Mouse (Mus musculus) erythroblast, embryonic 14.5 days (primary cell): ENCODE measurements around the gene Mst1r. TPM values are rescaled to one million over a fixed set of nuclear protein-coding genes. Genes with fewer than 3 reads are reported as not detected.

Source experiments
- H3K27me3 ChIP-seq: 2 replicates; pipeline ENCODE4 v1.6.1; 2012; ENCODE audit warnings: inconsistent platforms; ENCODE audit not compliant: control insufficient read depth
- H3K36me3 ChIP-seq: 2 replicates; pipeline ENCODE4 v1.6.1; 2012; ENCODE audit warnings: mild to moderate bottlenecking, inconsistent platforms; ENCODE audit not compliant: control insufficient read depth
- H3K4me1 ChIP-seq: 2 replicates; pipeline ENCODE4 v1.6.1; 2012; ENCODE audit warnings: inconsistent platforms; ENCODE audit not compliant: control insufficient read depth
- H3K4me3 ChIP-seq: replicated peaks from 2 replicates; pipeline ENCODE3; 2012; ENCODE audit warnings: moderate library complexity, mild to moderate bottlenecking, inconsistent platforms
- H3K9me3 ChIP-seq: 2 replicates; pipeline ENCODE4 v1.6.1; 2012; ENCODE audit warnings: low read length, inconsistent platforms, mixed read lengths; ENCODE audit not compliant: control insufficient read depth
- GATA1 ChIP-seq: IDR thresholded peaks from 2 replicates; pipeline ENCODE4 v1.6.1; 2012; ENCODE audit warnings: low read length, inconsistent platforms, mixed read lengths
- TAL1 ChIP-seq: IDR thresholded peaks from 3 replicates; pipeline ENCODE4 v1.6.1; 2012; ENCODE audit warnings: low read length, inconsistent platforms, mixed read lengths
- polyA plus RNA-seq: library from polyadenylated mRNA; stranded (reverse); fragments of >175 nt; gene quantifications from 2 replicates; pipeline ENCODE4 v1.2.3, GENCODE M21; 2012

The Mst1r gene
- 0.01 and 0.02 TPM in 2 replicates for polyA plus RNA-seq

DNA sequence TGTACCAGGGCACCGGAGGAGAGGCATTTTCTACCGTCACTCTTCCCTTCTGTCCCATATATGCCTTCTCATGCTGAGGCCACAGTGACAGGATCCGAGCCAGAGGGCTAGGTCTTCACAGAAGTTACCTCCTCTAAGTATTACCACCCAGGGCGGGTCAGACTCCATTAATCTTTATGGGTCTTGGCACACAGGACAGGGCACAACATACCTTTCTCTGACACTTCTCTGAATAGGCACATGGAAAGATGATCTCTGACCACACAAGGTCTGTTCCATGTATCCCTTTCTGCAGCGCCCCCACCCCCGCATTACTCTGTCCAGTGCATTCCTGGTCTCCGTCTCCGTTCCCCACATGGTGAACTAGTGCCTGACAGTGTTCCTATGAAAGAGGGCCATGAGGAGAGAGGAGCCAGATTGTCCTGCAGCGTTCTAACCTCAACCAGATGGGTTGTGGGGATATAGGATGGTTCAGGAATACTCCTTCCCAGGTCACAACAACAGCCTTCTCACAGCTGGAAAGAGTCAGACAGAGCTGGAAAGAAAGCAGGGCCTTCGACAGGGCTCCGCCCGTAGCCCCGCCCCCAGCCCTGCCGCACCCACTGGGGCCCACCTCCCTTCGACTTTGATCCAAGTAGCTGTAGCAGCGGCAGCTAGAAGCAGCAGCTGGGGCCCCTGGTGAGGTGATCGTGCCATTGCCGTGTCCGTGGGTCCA lies at the start of gene Mst1r:
Gene Mst1r (plus strand): TSS at position 622 of the 715 bp plus-strand sequence.
- Histone ChIP-seq H3K36me3 (peaks cover 13% of the 10 kb centered on the region), H3K4me3 (peak within 1 kb of the TSS; percentile 60), H3K27me3 (peaks cover 3% of the 10 kb centered on the region), H3K4me1 (peaks cover 54% of the 10 kb centered on the region), H3K9me3 (no peaks in the 10 kb centered on the region)
- TF ChIP-seq GATA1 (no peak), TAL1 (no peak)

DNA sequence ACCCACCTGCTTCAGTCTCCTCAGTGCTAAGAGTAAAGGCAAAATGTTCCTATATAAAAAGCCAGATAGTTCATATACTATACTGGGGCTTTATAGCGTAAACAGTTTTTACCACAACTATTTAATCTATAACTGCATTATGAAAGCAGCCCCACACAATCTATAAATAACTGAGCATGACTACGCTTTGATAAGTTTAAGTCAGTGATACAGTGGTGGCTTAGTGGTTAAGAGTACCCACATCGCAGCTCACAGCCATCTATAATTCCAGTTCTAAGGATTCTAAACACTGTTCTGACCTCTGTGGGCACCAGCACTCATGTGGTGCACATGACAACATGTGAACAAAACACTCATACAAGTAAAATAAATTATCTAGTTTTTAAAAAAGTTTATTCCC lies 48.3 kb upstream of the Mst1r start:
- Histone ChIP-seq H3K27me3 (no peaks in the 10 kb centered on the region), H3K9me3 (no peaks in the 10 kb centered on the region), H3K4me1 (peaks cover 14% of the 10 kb centered on the region), H3K36me3 (peaks cover 70% of the 10 kb centered on the region), H3K4me3 (no peak overlapping the region)
- TF ChIP-seq GATA1: no peak
- TF ChIP-seq TAL1: no peak

DNA sequence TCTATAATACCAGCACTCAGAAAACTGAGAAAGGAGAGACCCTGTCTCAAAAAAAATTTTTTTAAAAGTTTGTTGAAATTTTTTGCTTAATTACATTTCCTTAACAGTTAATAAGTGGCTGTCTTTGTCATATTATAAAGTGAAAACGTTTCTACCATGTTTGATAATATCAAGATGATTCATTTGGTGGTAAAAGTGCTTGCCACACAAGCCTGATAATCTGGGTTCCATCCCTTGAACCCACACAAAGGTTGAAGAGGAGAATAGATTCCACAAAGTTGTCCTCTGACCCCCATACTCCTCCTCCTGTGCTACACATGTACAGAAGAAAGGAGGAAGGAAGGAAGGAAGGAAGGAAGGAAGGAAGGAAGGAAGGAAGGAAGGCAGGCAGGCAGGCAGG lies 42.2 kb upstream of the Mst1r start:
- Histone ChIP-seq H3K4me3 (no peak overlapping the region), H3K36me3 (peaks cover 60% of the 10 kb centered on the region), H3K27me3 (no peaks in the 10 kb centered on the region), H3K9me3 (no peaks in the 10 kb centered on the region), H3K4me1 (peaks cover 10% of the 10 kb centered on the region)
- TF ChIP-seq GATA1: no peak
- TF ChIP-seq TAL1: no peak

DNA sequence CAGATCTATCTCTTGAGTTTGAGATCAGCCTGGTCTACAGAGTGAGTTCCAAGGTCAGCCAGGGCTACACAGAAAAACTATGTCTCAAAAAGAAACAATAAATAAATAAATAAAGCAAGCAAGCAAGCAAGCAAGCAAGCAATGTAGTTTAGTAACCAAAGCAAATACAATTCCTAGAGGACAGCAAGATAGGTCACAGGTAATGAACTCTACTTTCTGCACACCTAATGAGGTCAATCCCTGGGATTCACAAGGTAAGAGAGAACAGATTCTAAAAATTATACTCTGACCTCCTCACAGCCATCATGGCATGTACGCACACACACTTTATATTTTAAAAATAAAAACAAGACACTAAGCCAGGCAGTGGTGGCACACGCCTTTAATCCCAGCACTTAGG lies 40.6 kb upstream of the Mst1r start:
- TF ChIP-seq GATA1 (no peak), TAL1 (no peak)

DNA sequence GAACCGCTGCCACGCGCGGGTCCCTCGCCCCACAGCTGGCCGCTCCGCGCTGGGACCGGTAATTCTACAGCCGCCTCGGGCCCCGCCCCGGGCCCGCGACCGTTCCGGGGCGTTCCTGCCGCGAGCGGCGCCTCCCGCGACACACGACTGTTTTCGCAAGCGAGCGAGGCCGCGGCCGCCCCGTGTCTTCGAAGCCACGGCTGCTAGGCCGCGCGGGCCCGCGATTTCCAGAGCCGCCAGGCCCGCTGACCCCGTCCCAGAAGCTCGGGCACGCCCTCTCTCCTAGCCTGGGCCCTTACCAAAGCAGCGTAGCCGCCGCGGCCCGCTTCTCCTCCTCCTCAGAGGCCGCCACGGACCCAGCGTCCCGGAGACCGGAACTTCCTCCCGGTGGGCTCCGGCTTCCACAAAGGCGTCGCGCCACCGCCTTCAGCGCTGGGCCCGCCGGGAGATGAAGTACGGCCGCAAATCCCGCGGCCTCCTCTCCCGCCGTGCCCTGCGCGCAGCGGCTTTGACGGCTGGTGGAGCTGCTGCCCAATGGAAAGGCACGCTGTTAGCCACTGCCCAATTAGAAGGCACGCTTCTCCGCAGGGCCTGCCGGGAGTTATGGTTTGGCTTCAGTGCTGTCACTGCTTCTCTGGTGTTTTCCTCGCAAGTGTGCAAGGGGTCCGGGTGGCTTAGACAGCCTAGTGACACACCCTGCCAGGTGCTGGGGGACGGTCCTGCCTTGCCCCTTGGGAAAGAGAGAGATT lies 34.1 kb upstream of the Mst1r start:
- peaks cover 32% of the 10 kb centered on the region for H3K4me1 ChIP-seq
- no peaks in the 10 kb centered on the region for H3K9me3 ChIP-seq
- peaks cover 23% of the 10 kb centered on the region for H3K36me3 ChIP-seq
- H3K4me3 ChIP-seq: peak overlapping the region; percentile 88
- H3K27me3 ChIP-seq: peaks cover 3% of the 10 kb centered on the region; the same call in 1 of the 2 replicates
- no peak for TF ChIP-seq GATA1
- TF ChIP-seq TAL1: no peak

More for the DNA sequence above, 40.6 kb upstream of the Mst1r start:
- peaks cover 18% of the 10 kb centered on the region for H3K4me1 ChIP-seq
- H3K36me3 ChIP-seq: peaks cover 59% of the 10 kb centered on the region
- no peaks in the 10 kb centered on the region for H3K27me3 ChIP-seq
- no peak overlapping the region for H3K4me3 ChIP-seq
- H3K9me3 ChIP-seq: no peaks in the 10 kb centered on the region

DNA sequence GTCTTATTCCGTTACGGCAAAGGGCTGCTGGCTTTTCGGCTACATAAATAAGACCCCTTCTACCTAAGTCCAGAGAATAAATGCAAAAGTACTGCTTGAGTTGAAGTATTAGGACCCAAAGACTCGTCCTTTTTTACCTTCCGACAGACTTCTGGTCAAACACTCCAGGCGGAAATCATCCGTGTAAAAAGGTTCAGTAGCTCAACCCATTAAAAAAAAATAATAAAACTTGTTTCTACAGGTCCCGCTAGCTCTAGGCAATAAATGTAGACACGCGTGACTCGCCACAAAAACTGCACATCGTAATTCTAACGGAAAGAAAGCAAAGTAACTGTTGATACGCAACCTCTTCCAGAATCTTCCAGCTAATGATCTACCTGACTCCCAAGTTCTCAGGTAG lies 33.5 kb upstream of the Mst1r start, which contains the start of gene Rbm6:
Gene Rbm6 (minus strand): TSS at position 101 of the 400 bp plus-strand sequence.
- Histone ChIP-seq H3K4me3 (peak within 1 kb of the TSS; percentile 88), H3K27me3 (peaks cover 3% of the 10 kb centered on the region; the same call in 1 of the 2 replicates), H3K4me1 (peaks cover 31% of the 10 kb centered on the region), H3K9me3 (no peaks in the 10 kb centered on the region), H3K36me3 (peaks cover 17% of the 10 kb centered on the region)
- TF ChIP-seq GATA1 (no peak), TAL1 (no peak)

DNA sequence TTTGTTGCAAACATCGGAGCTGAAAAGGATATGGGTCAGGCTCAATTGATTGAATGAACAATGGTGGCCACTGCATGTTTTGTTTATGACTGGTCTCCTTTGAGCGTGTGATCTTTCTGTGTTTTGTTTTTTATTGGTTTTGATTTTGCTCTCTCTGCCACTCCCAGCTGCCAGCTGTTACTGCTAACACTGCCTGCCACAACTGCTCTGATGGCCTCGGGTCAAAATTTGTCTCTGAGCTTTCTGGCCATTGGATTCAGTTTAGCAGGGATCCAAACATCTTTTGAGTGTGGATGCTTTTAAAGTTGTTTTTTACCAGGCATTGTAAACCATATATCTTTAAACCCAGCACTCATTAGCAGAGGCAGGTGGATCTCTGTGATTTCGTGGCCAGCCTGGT lies 26.3 kb upstream of the Mst1r start:
- peaks cover 27% of the 10 kb centered on the region for H3K27me3 ChIP-seq
- TF ChIP-seq TAL1 (no peak), GATA1 (no peak)
- no peaks in the 10 kb centered on the region for H3K9me3 ChIP-seq
- H3K4me3 ChIP-seq: no peak overlapping the region
- no peaks in the 10 kb centered on the region for H3K4me1 ChIP-seq
- H3K36me3 ChIP-seq: no peaks in the 10 kb centered on the region

DNA sequence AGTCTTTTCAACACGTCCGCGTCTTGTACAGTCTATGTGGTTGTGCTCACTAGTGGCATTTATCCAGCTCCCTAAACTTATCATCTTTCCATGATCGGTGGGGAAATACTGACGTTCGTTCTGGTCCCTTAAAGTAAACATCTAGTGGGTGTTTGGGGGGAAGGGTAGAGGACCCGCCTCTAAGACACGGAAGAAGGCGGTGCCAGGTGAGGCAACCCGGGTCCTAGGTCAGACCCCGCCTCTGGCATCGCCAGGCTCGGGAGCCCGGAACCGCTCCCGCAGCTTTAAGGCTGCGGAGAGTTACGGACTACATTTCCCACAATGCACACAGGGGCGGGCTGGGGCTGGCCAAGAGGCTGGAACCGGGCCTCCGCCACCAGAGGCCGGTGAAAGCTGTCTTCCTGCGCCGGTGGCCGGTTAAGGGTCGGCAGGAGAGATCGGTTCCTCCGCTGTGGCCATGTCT lies 18.8 kb upstream of the Mst1r start, which contains the start of gene Mon1a:
Gene Mon1a (plus strand): TSS at position 348 of the 463 bp plus-strand sequence.
- Histone ChIP-seq H3K4me1 (peaks cover 31% of the 10 kb centered on the region), H3K36me3 (no peaks in the 10 kb centered on the region), H3K27me3 (peaks cover 15% of the 10 kb centered on the region), H3K4me3 (peak within 1 kb of the TSS; percentile 71), H3K9me3 (no peaks in the 10 kb centered on the region)
- TF ChIP-seq GATA1 (no peak), TAL1 (no peak)

DNA sequence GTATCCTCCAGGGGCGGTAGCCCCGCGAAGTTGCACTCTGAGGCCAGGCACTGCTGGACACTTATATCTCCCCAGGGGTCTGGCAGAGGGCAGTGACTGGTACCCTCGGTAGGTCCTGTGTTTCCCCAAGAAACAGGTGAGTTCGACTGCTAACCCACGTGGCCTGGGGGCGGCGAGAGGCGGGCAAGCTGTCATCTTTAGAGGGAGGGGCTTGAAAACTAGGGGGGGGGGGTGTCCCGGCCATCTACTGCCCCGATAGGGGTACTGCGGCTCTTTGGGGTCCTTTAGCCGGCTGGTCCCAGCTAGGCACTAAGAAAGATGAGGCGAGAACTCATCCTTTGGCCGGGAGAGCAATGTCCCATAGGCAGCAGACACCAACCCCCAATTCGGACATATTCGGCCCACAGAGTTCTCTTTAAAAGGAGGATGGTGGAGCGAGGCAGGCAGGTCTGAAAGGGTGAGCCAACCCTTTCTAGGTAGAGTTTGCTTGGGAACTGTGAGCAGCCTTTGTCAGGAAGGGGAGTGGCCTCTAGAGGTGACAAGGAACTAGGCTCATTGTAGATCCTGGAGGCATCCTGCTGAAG lies 18.3 kb upstream of the Mst1r start:
- Histone ChIP-seq H3K4me3 (peak overlapping the region; percentile 71), H3K36me3 (no peaks in the 10 kb centered on the region), H3K9me3 (no peaks in the 10 kb centered on the region), H3K27me3 (peaks cover 15% of the 10 kb centered on the region), H3K4me1 (peaks cover 31% of the 10 kb centered on the region)
- TF ChIP-seq GATA1 (no peak), TAL1 (no peak)
